In genomic region chr10:18435938-18436337, GRCm38 (mm10) we compare ENCODE assay signal across 15 mouse cellular contexts.
DNase-seq lines count a peak whose midpoint lies in the region; ATAC-seq and TF ChIP-seq lines count a peak whose summit lies in the region.
"Had no signal": no experiment of that assay in that cellular context is flagged by ENCODE, and none has a peak within 500 bp of the region (broad histone marks: within the 10 kb centered on the region; RNA-seq: fewer than 3 reads in every experiment).

No protein-coding gene starts in this region.

- POLR2A ChIA-PET in Patski (lab: Charles Lee): no interaction called here

- H3K36me3 ChIP-seq in kidney, embryonic 15.5 days: no peaks in the 10 kb centered on the region
- H3K36me3 ChIP-seq in limb, embryonic 13.5 days: no peaks in the 10 kb centered on the region

- H3K9ac ChIP-seq in kidney, embryonic 15.5 days: no peak overlapping the region
- no peak overlapping the region for H3K9ac ChIP-seq in limb, embryonic 13.5 days

- in situ Hi-C loops in Patski (cut with MboI; ENCODE audit: low pct_unique_long_range_greater_than_20kb): no loop called here

- WGBS in kidney, embryonic 15.5 days: 49% methylated on average over 7 of the region's 7 CpGs
- WGBS in limb, embryonic 13.5 days: 30% methylated on average over 7 of the region's 7 CpGs

- H3K27me3 ChIP-seq in kidney, embryonic 15.5 days: no peaks in the 10 kb centered on the region
- no peaks in the 10 kb centered on the region for H3K27me3 ChIP-seq in Patski
- H3K27me3 ChIP-seq in limb, embryonic 13.5 days: no peaks in the 10 kb centered on the region

- H3K4me3 ChIP-seq in kidney, embryonic 15.5 days (replicated peaks): no peak overlapping the region
- H3K4me3 ChIP-seq in limb, embryonic 13.5 days: no peak overlapping the region
- H3K4me3 ChIP-seq: erythroblast, embryonic 14.5 days had no signal

- CTCF ChIA-PET in Patski (lab: Charles Lee): no interaction called here

- no peak for TF ChIP-seq CTCF in Patski (IDR thresholded peaks at IDR 0.05)

- no peak for DNase-seq in frontal cortex, adult 2 months (ENCODE audit: extremely low spot score in 1 of 2, low spot score in 1 of 2)
- DNase-seq in kidney, postnatal 4 days: no peak
- DNase-seq in Patski (ENCODE audit: low read depth, low spot score): no peak
- no peak for DNase-seq in adrenal gland, postnatal 4 days (ENCODE audit: low spot score in 2 of 2)
- no peak for DNase-seq in right cerebral cortex, adult 18-20 months
- DNase-seq: adrenal gland, postnatal 25 days; B cell, adult 2 months; cerebellum, adult 18-20 months; kidney, postnatal 36 days; spleen, adult 18-20 months; thymus, postnatal 25 days had no signal

- ATAC-seq in frontal cortex, adult (ENCODE audit: low TSS enrichment): 0 out of 2 replicates have a peak, but pooled peaks have one; percentile 21
- no peak for ATAC-seq in kidney, embryonic 15.5 days (replicated peaks; ENCODE audit: low FRiP score)
- ATAC-seq in Patski: peak; percentile 35
- ATAC-seq in limb, embryonic 13.5 days (ENCODE audit: low FRiP score, low read depth): peak; percentile 69

- H3K9me3 ChIP-seq in kidney, embryonic 15.5 days (replicated peaks): no peaks in the 10 kb centered on the region
- no peaks in the 10 kb centered on the region for H3K9me3 ChIP-seq in limb, embryonic 13.5 days

- no peak overlapping the region for H3K4me2 ChIP-seq in kidney, embryonic 15.5 days
- peak overlapping the region; percentile 17 for H3K4me2 ChIP-seq in limb, embryonic 13.5 days (replicated peaks)

- H3K4me1 ChIP-seq in kidney, embryonic 15.5 days: peaks cover 22% of the 10 kb centered on the region
- H3K4me1 ChIP-seq in limb, embryonic 13.5 days: peaks cover 58% of the 10 kb centered on the region

- H3K27ac ChIP-seq in kidney, embryonic 15.5 days: peak overlapping the region; percentile 9; the same call in 1 of the 2 replicates
- H3K27ac ChIP-seq in limb, embryonic 13.5 days: peak overlapping the region; percentile 80
